Mouse (Mus musculus) heart, postnatal 0 days (tissue): ENCODE results near the gene Gm37240.

ENCODE experiments used
- CTCF ChIP-seq: IDR thresholded peaks from 2 replicates; pipeline ENCODE4 v1.5.1; 2016; ENCODE audit warnings: antibody characterized with exemption, control low read depth, low read depth
- EP300 ChIP-seq: IDR thresholded peaks from 2 replicates; pipeline ENCODE4 v1.6.1; 2016; ENCODE audit warnings: antibody characterized with exemption, low read depth

- TF ChIP-seq CTCF (no peak), EP300 (no peak)
Measured at GRCm38 (mm10) chr3:85456983-85457382, 430.3 kb downstream of the Gm37240 start.
